Mouse (Mus musculus) kidney, embryonic 16.5 days (tissue): ENCODE data around the gene Tex14. TPM values are rescaled to one million over a fixed set of nuclear protein-coding genes. Genes with fewer than 3 reads are reported as not detected.
A peak's percentile ranks its signal among the peaks of the same experiment; 100 is the strongest.
"Not testable (repeated sequence)": the region's sequence is repeated elsewhere in the genome, so short reads cannot be mapped to it uniquely, and the experiment has no call there.

Experiments used
- ATAC-seq: fragments of 200-750 bp; cut with Nextera tagmentation; 2 replicates; pipeline ENCODE4 v1.8.0; 2017; ENCODE audit warnings: moderate TSS enrichment; ENCODE audit not compliant: low FRiP score, low TSS enrichment
- H3K27ac ChIP-seq: fragments of 300-500 bp; sonication (generic); 2 replicates; pipeline ENCODE4 v1.5.1; 2014; ENCODE audit warnings: low read length
- H3K27me3 ChIP-seq: fragments of 300-500 bp; sonication (generic); 2 replicates; pipeline ENCODE4 v1.6.1; 2014; ENCODE audit warnings: low read length, control low read depth, mixed read lengths; ENCODE audit not compliant: insufficient read depth
- H3K36me3 ChIP-seq: fragments of 300-500 bp; sonication (generic); 2 replicates; pipeline ENCODE4 v1.6.1; 2014; ENCODE audit warnings: low read length, control low read depth, mixed read lengths; ENCODE audit not compliant: insufficient read depth
- H3K4me1 ChIP-seq: fragments of 300-500 bp; sonication (generic); 2 replicates; pipeline ENCODE4 v1.6.1; 2014; ENCODE audit warnings: low read length, control low read depth, mixed read lengths; ENCODE audit not compliant: insufficient read depth
- H3K4me2 ChIP-seq: fragments of 300-500 bp; sonication (generic); replicated peaks from 2 replicates; pipeline ENCODE4 v1.6.1; 2014; ENCODE audit warnings: low read depth, low read length
- H3K4me3 ChIP-seq: fragments of 300-500 bp; sonication (generic); 2 replicates; pipeline ENCODE4 v1.5.1; 2014; ENCODE audit warnings: mild to moderate bottlenecking, low read length
- H3K9ac ChIP-seq: fragments of 300-500 bp; sonication (generic); replicated peaks from 2 replicates; pipeline ENCODE4 v1.6.1; 2014; ENCODE audit warnings: low read length
- H3K9me3 ChIP-seq: fragments of 300-500 bp; sonication (generic); 2 replicates; pipeline ENCODE4 v1.6.1; 2016; ENCODE audit warnings: low read length, control low read depth
- WGBS: fragments of 180-500 bp; shearing (Covaris S2); extraction: QIAGEN DNeasy Blood & Tissue Kit; methylation state at CpG from one replicate; pipeline ENCODE4 v1.1.7; 2014; 5-methylcytosine and 5-hydroxymethylcytosine counted together
- polyA plus RNA-seq: library from polyadenylated mRNA; unstranded; fragments of >200 nt; fragmentation: Nextera tagmentation; extraction: Ambion mirVana; gene quantifications from 2 replicates; pipeline ENCODE4 v1.2.1, GENCODE M21; 2015

The Tex14 gene
- polyA plus RNA-seq, 1 experiment from 2014 or later: 0.31 TPM

- Histone ChIP-seq H3K27me3 (no peaks in the 10 kb centered on the region), H3K36me3 (no peaks in the 10 kb centered on the region), H3K27ac (no peak overlapping the region; the same call in 1 of the 2 replicates), H3K4me3 (peak overlapping the region; percentile 49), H3K9me3 (no peaks in the 10 kb centered on the region), H3K4me1 (peaks cover 9% of the 10 kb centered on the region; the same call in 1 of the 2 replicates), H3K9ac (peak overlapping the region; percentile 67; the same call in 1 of the 2 replicates), H3K4me2 (peak overlapping the region; percentile 58)
- ATAC-seq: no peak
- WGBS: 0% methylated on average over 7 of the region's 7 CpGs
These were observed 21.2 kb downstream of the Tex14 start for GRCm38 (mm10) chr11:87426121-87426449.

GRCm38 (mm10) chr11:87426450-87427250, 21.8 kb downstream of the Tex14 start:
- Histone ChIP-seq H3K4me2 (peak overlapping the region; percentile 58), H3K27ac (peak overlapping the region; percentile 81), H3K4me3 (peak overlapping the region; percentile 49), H3K9ac (peak overlapping the region; percentile 67; the same call in 1 of the 2 replicates)
- peak; percentile 94 for ATAC-seq
- H3K27me3 ChIP-seq, H3K9me3 ChIP-seq, H3K4me1 ChIP-seq, H3K36me3 ChIP-seq: not testable (repeated sequence)
- under 1% methylated on average over 23 of the region's 24 CpGs for WGBS

- Histone ChIP-seq H3K27me3 (no peaks in the 10 kb centered on the region), H3K27ac (peak overlapping the region; percentile 80), H3K4me2 (no peak overlapping the region), H3K4me1 (peaks cover 3% of the 10 kb centered on the region; the same call in 1 of the 2 replicates), H3K9ac (no peak overlapping the region), H3K36me3 (no peaks in the 10 kb centered on the region), H3K9me3 (no peaks in the 10 kb centered on the region), H3K4me3 (no peak overlapping the region)
- no peak for ATAC-seq
- 60% methylated on average over 1 of the region's 1 CpGs for WGBS
These were observed 22.6 kb downstream of the Tex14 start for GRCm38 (mm10) chr11:87427273-87428050.

- Histone ChIP-seq H3K27me3 (no peaks in the 10 kb centered on the region), H3K36me3 (no peaks in the 10 kb centered on the region), H3K9me3 (no peaks in the 10 kb centered on the region), H3K4me1 (peaks cover 3% of the 10 kb centered on the region; the same call in 1 of the 2 replicates), H3K9ac (no peak overlapping the region), H3K4me3 (no peak overlapping the region), H3K4me2 (no peak overlapping the region), H3K27ac (no peak overlapping the region)
- 72% methylated on average over 2 of the region's 2 CpGs for WGBS
- no peak for ATAC-seq
These were observed 23.3 kb downstream of the Tex14 start for GRCm38 (mm10) chr11:87428051-87428673.

- peaks cover 3% of the 10 kb centered on the region; the same call in 1 of the 2 replicates for H3K4me1 ChIP-seq
- H3K36me3 ChIP-seq: no peaks in the 10 kb centered on the region
- H3K9me3 ChIP-seq: no peaks in the 10 kb centered on the region
- H3K9ac ChIP-seq: no peak overlapping the region
- no peak overlapping the region for H3K27ac ChIP-seq
- H3K4me3 ChIP-seq: no peak overlapping the region
- no peaks in the 10 kb centered on the region for H3K27me3 ChIP-seq
- no peak overlapping the region for H3K4me2 ChIP-seq
- 86% methylated on average over 4 of the region's 4 CpGs for WGBS
- no peak for ATAC-seq
These were observed 24.5 kb downstream of the Tex14 start for GRCm38 (mm10) chr11:87429363-87429762.

GRCm38 (mm10) chr11:87430374-87430773, 25.5 kb downstream of the Tex14 start:
- H3K27ac ChIP-seq: no peak overlapping the region
- no peak overlapping the region for H3K9ac ChIP-seq
- H3K4me1 ChIP-seq: peaks cover 3% of the 10 kb centered on the region; the same call in 1 of the 2 replicates
- H3K27me3 ChIP-seq: no peaks in the 10 kb centered on the region
- H3K9me3 ChIP-seq: no peaks in the 10 kb centered on the region
- H3K36me3 ChIP-seq: no peaks in the 10 kb centered on the region
- 67% methylated on average over 2 of the region's 2 CpGs for WGBS
- H3K4me2 ChIP-seq: no peak overlapping the region
- H3K4me3 ChIP-seq: no peak overlapping the region
- no peak for ATAC-seq

- not testable (repeated sequence) for H3K9ac ChIP-seq, H3K27ac ChIP-seq, H3K4me3 ChIP-seq, H3K9me3 ChIP-seq, H3K36me3 ChIP-seq, ATAC-seq, H3K4me2 ChIP-seq, H3K27me3 ChIP-seq, H3K4me1 ChIP-seq
- WGBS: 94% methylated on average over 8 of the region's 8 CpGs
These were observed 26.9 kb downstream of the Tex14 start for GRCm38 (mm10) chr11:87431813-87432212.

- Histone ChIP-seq H3K27ac (no peak overlapping the region), H3K36me3 (no peaks in the 10 kb centered on the region), H3K4me2 (no peak overlapping the region), H3K9me3 (no peaks in the 10 kb centered on the region), H3K4me3 (no peak overlapping the region), H3K4me1 (no peaks in the 10 kb centered on the region), H3K27me3 (no peaks in the 10 kb centered on the region), H3K9ac (no peak overlapping the region)
- 48% methylated on average over 1 of the region's 1 CpGs for WGBS
- no peak for ATAC-seq
These were observed 27.6 kb downstream of the Tex14 start for GRCm38 (mm10) chr11:87432447-87432846.

- ATAC-seq: no peak; the same call in 1 of the 2 replicates
- Histone ChIP-seq H3K9me3 (no peaks in the 10 kb centered on the region), H3K4me3 (no peak overlapping the region), H3K4me2 (no peak overlapping the region), H3K27ac (no peak overlapping the region), H3K36me3 (no peaks in the 10 kb centered on the region), H3K4me1 (no peaks in the 10 kb centered on the region), H3K27me3 (no peaks in the 10 kb centered on the region), H3K9ac (peak overlapping the region; percentile 22; the same call in 1 of the 2 replicates)
- 45% methylated on average over 6 of the region's 6 CpGs for WGBS
These were observed 28.2 kb downstream of the Tex14 start for GRCm38 (mm10) chr11:87432933-87433669.
